Mouse (Mus musculus): ENCODE data around the gene Diaph3. TPM values are rescaled to one million over a fixed set of nuclear protein-coding genes. Genes with fewer than 3 reads are reported as not detected.

Gene Diaph3
- total RNA-seq, 2 experiments from 2014 or later, result 2.5 to 2.7 TPM

DNA sequence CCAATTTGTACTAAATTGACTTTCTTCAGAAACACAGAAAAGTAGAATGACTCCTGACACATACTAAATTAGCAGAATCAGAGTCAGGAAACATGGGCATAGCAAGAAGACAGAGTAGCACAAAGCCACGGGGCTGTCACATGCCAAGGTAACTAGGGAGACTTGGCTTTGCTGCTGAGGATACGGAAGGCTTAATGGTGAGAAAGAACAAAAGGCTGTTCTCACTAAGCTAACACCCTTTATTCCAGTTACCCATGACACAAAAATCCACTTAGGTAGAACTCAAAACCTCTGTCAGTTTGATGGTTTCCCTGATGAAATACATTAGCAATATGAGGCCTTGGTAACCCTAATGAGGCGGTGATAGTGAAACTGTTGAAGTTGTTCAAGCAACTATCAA, 273.9 kb downstream of the Diaph3 start:
- intact Hi-C loops (cut with DNase I; ENCODE audit: low total_unique reads), result no loop called here
- DNase-seq, result no peak

DNA sequence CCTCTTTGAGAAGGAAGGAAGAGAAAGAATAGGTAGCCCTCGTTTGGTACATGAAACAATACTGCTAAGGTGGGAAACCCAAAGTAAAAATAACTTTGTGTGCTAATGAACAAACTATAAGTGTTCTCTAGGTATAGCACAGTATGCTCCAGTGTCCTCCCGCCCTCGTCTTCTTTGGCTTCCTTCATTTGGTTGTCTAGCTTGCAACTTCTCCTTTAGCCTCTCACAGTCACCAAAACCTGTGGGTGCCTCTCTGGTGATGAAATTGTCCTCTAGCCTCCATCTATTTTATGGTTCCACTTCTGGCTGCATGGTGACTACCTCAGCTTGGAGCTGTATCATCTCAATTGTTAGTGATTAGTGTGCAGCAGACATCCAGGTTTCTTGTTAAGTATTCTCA, 277.0 kb downstream of the Diaph3 start:
- intact Hi-C loops (cut with DNase I; ENCODE audit: low total_unique reads), result no loop called here
- DNase-seq, result no peak

DNA sequence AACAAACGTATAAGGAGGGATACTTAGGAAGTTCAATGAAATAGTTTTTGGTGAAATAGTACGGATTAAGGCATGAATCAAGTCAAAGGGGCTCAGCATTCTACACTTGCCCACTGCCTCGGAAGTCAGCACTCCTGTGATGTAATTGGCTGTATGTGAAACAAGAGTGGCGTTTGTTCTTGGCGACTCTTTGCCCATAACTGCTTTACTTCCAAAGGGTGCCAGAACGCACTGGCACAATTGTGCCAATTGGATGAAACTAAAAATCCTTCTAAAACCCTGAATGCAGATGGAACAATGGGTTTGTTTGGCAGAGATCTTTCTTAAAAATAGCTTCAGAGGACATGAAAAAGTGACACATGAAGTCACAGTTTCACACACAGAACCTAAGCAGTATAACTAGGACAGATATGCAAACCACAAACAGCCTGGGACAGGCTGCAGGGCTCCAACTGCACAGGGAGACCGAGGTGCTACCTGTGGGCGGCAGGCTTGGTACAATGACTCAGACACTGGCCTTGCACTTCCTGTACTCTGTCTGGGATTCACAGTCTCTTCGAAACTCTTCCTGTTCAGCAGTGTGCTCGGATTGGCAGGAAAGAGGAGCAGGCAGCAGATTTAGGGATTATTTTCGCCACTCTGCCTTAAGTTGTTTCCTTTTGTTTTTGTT, 279.6 kb downstream of the Diaph3 start:
- no peak for DNase-seq
- intact Hi-C loops (cut with DNase I; ENCODE audit: low total_unique reads), result no loop called here

DNA sequence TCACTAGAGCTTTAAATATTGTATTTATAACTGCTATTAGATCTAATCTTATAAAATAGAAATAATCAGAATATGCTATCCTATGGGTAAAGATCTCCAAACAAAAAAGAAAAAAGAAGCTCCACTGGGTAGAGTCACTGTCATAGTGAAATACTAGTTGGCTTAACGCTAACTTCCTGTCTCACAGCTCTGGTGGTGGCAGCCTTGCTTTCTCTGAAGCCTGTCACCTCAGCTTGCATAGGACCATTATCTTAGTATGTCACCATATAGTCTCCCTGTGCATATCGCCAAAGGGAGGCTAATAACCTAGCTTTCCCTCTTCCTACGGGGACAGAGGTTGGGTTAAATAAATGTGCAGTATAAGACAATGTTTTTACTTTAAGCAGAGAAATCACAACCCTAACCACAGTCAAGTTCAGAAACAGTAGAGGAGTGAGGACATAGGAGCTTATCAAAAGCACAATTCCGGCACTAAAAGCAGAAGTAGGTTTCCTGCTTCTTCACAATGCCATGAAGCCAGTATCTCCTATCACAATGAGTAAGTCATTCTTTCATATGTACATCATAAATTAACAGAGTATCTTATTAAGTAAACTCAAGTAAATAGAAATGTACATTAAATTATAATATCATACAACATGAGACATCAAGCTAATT, 293.8 kb downstream of the Diaph3 start:
- intact Hi-C loops (cut with DNase I; ENCODE audit: low total_unique reads), result no loop called here
- DNase-seq, result no peak

DNA sequence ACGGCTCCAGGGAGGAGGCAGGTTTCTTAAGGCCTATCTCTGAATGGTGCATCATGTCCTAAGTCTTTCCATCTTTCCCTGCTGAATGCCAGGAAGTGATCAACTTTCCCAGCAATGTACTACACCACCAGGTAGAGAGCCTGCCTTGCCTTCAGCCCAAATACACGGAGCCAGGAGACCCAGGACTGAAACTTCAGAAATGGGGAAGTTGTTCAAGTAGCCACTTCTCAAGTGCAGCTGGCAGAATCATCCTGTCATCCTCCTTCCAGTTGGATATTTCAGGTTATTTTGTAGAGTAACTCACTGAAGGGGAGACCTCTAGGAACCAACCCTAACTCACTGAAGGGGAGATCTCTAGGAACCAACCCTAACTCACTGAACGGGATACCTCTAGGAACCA, 297.0 kb downstream of the Diaph3 start:
- intact Hi-C loops (cut with DNase I; ENCODE audit: low total_unique reads), result no loop called here
- no peak for DNase-seq

DNA sequence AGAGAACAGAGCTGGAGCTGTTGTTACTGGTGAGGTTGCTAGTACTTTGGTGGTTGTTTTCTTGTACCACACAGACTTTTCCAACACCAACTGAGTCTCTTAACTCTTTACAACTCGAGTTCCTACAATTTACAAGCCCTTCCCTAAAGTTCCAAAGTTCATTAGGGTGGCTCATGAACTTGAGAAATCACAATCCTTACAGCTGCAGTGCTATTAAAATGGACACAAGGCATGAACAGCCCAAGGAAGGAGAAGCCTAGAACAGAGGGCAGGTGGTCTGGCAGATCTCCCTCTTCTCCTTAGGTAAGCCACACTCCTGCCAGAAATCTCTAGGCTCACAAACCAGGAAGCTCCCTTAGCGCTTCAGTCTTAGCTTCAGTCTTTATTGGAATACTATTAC, 303.4 kb downstream of the Diaph3 start:
- intact Hi-C loops (cut with DNase I; ENCODE audit: low total_unique reads), result no loop called here
- DNase-seq, result no peak

DNA sequence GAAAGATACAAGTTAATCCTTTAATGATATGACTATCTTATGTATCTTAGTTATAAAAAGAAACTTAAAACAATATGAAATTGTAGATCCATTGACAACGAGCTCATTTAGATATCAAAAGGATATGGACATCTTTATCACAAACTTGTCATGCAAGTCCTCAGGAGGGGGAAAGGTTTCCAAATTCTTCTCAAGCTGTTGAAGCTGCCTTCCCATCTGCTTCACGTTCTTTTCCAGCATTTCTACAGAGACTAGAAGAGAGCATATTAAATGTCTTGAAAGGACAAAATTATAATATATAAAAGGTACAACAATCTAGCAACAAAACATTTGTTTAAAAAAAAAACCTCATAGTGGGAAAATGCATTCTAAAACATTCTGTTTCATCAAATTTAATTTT, 306.2 kb downstream of the Diaph3 start:
- intact Hi-C loops (cut with DNase I; ENCODE audit: low total_unique reads), result no loop called here
- no peak for DNase-seq

DNA sequence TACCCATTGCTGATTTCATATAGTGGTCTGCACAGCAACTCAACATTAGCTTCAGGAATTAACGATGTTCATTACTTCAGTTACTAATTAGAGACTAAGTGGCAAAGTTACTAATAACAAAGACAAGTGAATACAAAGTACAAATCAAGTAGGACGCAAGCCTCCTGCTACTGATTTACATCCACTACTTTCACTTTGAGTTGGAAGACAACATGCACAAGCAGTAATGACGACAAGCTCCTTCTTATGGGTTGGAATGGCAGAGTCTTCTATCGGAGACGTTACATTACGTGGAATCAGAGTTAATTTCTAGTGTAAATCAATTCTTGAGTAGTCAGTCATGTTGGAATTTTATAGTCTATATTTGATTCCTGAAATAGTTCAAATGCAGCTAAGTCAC, 306.8 kb downstream of the Diaph3 start:
- intact Hi-C loops (cut with DNase I; ENCODE audit: low total_unique reads), result no loop called here

DNA sequence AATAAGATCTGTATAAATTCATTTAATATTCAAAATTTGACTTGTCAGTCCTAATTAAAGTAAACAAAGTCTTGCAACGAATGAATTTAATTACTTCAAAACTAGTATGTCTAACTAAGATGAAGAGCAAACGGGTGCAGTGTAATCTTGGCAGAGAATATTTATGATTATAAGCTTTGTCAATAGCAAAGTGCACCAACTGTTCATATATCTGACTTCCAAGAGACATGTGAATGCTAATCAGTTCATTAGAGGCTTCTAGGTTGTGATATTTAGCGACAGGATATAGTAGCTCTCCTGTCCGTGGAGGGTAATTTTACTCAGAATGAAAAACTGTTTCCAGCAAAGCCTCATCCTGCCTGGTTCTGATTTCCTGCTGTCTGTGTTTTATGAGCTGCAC, 308.0 kb downstream of the Diaph3 start:
- intact Hi-C loops (cut with DNase I; ENCODE audit: low total_unique reads), result no loop called here
- DNase-seq, result no peak

More for the DNA sequence above, 306.8 kb downstream of the Diaph3 start:
- DNase-seq, result no peak

DNA sequence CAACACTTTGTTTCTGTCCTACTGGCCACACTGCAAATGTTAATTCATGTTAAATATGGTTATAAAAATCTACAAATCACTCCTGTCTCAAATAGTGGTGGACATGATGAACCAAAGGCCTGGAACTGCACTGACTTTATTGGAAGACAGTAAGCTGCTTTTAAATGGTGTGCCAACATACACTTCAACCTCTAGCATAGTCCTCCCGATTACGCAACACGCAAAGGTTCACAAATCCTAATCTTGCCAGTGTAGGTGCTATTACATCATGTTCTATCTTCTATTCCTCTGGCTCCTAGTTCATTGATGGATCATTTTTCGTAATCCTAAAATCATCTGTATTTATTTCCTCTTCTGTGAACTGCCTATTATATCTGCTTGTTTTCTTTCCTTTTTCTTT, 324.8 kb downstream of the Diaph3 start:
- no peak for DNase-seq
- intact Hi-C loops (cut with DNase I; ENCODE audit: low total_unique reads), result no loop called here

DNA sequence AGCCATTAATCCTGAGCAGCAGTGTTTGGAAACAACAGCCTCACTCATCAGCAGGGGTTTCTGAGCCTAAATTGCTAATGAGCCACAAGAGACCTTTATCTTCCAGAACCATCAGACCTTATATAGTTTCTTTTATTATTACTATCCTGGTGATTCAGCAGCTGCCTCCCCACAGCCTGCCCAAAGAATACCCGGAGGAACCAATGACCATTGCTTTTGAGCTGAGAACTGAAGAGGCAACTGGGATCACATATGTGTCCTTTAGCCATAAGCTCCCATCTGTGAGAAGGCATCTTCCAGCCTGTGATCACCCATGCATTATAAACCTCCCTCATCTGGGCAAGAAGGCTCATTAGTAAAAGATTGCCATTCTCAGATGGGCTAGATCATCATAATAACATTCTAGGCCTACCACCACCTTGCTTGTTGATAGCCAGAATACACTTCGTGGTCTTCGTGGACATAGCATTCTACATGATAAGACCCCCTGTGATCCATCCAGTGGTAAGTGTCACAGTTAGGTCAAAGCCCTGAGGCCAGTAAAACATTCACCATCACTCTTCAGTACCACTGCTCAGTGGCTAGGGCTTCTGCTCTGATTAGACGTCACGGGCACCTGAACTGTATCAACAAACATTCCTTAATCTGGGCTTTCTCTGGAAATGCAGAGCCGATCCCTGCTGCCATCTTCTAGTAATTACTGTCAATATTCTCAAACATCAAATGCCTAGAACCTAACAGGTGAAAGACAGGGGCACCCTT, 352.0 kb downstream of the Diaph3 start:
- DNase-seq, result no peak
- intact Hi-C loops (cut with DNase I; ENCODE audit: low total_unique reads), result no loop called here

DNA sequence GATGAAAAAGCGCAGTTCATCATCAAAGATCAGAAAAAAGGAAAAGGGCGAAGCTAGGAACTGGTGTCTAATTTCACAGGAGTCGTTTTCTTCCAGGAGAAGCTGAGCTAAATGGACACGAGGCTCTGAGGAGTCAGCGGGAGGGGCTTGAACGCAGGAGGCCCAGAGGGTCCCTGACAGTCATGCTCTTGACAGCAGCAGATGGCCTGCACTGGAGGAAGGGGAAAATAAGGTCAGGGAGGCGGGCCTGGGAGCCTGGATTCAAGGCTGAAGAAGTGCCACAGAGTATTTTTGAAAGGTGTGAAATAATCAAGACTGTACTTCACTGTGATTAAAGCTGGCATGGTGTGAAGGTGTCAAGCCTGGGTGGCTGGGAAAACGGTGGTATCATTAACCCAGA, 354.2 kb downstream of the Diaph3 start:
- intact Hi-C loops (cut with DNase I; ENCODE audit: low total_unique reads), result no loop called here
- no peak for DNase-seq

DNA sequence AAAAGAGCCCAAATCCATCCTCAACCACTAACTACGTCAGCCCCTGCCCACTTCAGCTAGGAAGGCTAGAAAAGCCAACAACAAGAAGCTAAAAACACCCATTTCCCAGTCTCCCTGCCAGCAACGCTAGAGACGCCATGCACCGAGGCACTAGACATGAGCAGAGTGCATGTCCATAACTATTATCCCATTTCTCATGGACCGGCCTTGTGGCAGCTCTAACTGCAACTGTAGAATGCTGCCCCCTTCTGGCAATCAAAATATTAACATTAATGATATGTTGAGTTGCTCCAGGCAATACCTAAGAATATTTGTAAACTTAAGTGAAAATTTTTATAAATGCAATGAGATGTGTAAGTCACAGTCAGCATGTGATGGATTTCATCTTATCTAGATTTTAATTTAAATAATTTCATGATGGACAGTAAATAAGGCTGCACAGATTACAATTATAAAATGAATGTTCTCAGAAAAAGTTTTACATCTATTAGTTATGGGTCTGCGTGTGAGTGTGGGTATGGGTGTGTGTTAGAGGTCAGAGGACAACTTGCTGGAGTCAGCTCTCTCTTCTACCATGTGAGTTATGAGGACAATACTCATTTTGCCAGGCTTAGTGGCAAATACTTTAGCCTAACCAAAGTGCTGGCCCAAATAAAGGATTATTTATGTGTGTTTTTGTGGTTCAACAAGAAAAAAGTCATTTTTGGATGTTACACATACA, 359.3 kb downstream of the Diaph3 start:
- peak; percentile 10 for DNase-seq
- intact Hi-C loops (cut with DNase I; ENCODE audit: low total_unique reads), result loop anchor here (5.0 kb wide), 1 partner anchor 99 kb away; no protein-coding TSS in a partner anchor

DNA sequence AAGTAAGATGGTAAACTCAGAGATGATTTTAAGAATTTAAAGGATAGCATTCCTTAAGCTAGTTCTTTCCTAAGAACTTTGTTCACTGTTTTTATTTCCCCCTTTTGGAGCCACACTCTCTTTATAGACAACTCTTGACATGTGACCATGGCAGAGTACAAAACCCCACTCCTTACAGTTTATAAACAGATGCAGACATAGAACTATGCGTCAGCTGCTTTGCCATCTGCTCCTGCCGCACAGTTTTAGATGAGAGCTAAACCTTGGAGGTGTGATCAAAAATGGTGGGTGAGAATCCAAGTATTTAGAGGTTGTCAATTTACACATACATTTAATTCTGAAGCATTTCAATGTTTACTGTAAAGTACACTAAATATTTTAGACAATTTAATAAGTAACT, 367.7 kb downstream of the Diaph3 start:
- intact Hi-C loops (cut with DNase I; ENCODE audit: low total_unique reads), result no loop called here
- DNase-seq, result no peak

DNA sequence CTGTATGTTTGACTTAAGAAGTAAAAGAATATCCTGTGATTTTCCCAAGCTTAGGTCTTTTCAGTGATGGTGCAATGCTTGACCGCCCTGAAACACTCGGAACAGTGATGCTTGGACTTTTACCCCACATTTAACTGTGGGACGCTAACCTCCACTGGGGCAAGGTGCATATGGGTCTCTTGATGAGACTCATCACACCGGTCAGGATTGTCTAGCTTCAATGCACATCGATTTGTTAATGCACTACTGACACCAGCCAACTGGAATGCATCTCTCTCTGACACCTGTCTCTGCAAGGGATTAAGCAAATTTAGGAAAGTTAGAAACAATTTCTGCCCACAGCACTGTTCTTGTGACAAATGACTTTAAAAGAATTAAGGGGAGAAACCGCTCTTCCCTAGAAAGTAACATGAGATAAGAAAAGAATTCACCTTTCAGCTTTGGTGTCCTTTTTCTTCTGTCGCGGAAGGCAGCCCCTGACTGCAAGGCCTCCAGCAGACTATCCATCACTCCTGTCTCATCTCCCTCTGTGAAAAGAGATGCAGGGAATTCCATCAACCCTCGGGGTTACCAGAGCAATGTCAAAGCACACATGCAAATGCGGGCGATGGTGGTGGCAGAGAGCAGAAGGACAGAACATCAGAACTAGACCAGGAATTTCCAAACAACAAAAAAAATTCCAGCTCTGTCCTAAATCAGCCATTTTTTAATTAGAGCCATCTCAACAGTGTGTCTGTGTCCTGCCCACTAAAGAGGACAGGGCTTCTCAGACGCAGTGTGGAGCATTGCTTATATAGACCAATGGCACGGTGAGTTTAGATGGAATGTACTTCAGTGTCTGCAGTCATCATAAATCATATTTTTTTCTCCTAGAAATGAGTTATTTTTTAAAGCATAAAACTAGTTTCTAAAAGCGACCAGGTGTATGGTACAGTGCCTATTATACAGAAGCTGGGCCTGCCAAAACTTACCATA, 368.6 kb downstream of the Diaph3 start:
- intact Hi-C loops (cut with DNase I; ENCODE audit: low total_unique reads), result no loop called here
- DNase-seq, result no peak

DNA sequence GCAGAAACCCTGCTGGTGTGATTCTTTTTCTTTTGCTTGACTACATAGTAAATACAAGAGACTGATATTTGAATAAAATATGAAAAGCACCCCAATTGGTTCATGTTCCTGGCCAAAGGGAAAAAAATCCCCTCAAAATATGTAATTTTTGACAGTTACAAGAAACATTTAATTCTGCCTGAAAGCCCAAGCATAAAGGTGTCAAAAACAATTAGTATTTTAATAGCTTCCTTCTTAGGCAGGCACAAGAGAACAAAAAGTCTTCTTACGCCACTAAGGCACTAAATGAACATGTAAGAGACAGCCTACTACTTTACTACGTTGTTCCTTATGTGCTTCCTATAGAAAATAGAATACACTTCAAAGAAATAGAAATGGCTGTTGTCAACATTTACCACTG, 376.7 kb downstream of the Diaph3 start:
- DNase-seq, result no peak
- intact Hi-C loops (cut with DNase I; ENCODE audit: low total_unique reads), result no loop called here

DNA sequence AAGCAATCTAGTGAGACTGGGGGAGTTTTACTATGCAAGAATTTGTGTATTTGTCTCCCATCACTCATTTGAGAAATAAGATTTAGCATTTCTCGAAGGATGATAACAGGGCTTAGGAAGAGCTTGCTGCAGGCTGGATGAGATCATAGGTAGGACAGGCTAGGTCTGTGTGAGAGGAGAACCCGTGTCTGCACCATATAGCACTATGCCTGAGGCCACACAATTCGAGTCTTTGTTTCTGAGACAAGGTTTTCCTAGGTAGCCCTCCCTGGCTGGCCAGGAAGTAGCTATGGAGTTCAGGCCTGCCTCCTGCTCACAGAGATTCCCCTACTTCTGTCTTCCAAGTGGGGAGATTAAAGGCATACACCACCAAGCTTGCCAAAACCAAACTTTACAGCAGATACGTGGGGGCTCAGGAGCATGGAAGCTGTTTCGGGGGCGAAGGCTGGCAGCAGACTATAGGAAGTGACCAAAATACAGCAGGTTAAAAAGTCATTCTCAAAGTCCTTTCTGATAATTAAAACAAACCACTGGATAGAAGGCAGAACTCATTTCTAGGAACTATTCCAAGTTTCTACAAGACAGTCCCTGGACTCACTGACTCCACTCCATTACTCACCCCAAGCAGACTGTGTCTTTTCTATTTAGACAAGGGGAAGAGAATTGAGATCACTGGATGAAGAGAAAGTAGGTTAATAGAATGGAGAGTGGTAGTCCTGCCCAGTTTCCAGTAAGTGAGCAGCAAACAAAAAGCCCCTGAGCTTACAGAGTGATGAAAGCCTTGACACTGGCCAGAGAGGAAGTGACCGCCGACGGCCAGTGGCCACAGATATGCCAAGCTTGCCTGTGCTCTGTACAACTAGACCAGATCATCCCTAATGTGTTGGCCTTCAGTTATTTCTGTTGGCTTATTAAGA, 383.2 kb downstream of the Diaph3 start:
- DNase-seq, result no peak

DNA sequence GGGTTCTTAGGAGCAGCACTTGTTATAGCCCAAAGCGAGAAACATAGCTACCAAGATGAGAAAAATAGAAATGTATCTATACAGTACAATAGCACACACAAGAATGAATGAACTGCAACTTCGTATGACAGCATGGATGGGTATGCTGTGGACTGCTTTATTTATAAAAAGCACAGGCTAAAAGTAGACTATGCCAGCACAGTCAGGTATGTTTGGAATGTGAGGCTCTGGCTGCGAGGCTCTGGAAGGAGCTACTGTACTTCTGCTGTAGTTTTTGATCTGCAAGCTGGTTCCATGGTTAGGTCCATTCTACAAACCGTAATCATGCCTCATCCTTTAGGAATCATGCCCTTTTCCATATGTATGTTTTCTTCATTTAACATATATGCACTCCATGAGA, 383.9 kb downstream of the Diaph3 start:
- DNase-seq, result no peak
- intact Hi-C loops (cut with DNase I; ENCODE audit: low total_unique reads), result no loop called here

More for the DNA sequence above, 383.2 kb downstream of the Diaph3 start:
- intact Hi-C loops (cut with DNase I; ENCODE audit: low total_unique reads), result no loop called here
